Mouse (Mus musculus) kidney, adult 2 months (tissue): ENCODE measurements around the gene Des.

ENCODE experiments used
- CTCF ChIP-seq: fragments of 200-500 bp; conservative IDR thresholded peaks from 2 replicates; pipeline ENCODE4 v1.5.1; 2011; ENCODE audit warnings: low read depth, mild to moderate bottlenecking, control low read depth, low read length, moderate library complexity, mixed read lengths; ENCODE audit not compliant: insufficient read depth, insufficient read length
- POLR2A ChIP-seq: fragments of 200-500 bp; IDR thresholded peaks from one replicate; pipeline ENCODE4 v1.6.1; 2011; ENCODE audit warnings: low read depth, low read length, control low read depth

DNA sequence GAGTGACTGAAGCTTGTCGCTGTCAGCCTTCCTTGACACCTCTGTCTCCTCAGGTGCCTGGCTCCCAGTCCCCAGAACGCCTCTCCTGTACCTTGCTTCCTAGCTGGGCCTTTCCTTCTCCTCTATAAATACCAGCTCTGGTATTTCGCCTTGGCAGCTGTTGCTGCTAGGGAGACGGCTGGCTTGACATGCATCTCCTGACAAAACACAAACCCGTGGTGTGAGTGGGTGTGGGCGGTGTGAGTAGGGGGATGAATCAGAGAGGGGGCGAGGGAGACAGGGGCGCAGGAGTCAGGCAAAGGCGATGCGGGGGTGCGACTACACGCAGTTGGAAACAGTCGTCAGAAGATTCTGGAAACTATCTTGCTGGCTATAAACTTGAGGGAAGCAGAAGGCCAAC, 783 bp upstream of the Des start:
- no peak for TF ChIP-seq POLR2A
- TF ChIP-seq CTCF, result no peak
